In the genomic region with DNA sequence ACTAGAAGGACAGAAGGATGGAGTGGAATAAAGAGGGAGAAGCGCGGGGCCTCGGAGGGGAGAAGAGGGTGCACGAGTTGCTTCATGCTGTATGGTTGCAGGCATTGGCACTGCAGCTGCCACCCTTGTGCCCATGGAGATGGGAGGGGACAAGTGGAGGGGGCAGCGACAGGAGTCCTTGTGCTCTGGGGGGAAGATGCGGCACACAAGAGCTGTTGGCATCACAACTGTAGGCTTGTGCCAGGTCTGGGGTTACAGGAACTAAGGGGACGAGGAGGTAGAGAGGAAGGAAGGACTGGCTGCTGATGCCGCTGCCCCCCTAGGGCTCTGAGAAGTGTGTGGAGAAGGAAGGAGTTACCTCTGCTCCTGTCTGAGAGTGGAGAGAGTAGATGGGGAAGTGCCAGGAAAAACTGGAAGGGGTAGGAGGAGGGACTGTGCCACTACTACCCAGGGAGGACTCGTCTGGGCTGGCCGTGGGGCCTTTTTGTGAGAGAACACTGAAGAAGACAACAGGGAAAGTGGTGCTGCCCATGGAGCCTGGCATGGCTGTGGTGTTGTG, we compare ENCODE assay signal across 11 mouse cellular contexts. TPM values are rescaled to one million over a fixed set of nuclear protein-coding genes. Genes with fewer than 3 reads are reported as not detected.
DNase-seq lines count a peak whose midpoint lies in the region; ATAC-seq and TF ChIP-seq lines count a peak whose summit lies in the region.
"Had no signal": no experiment of that assay in that cellular context is flagged by ENCODE, and none has a peak within 500 bp of the region (broad histone marks: within the 10 kb centered on the region; RNA-seq: fewer than 3 reads in every experiment).

No protein-coding gene starts in this region.

- WGBS in forebrain, embryonic 16.5 days: 24% methylated on average over 10 of the region's 10 CpGs

- peak; percentile 53 to 54 for DNase-seq in layer of hippocampus, postnatal 36 days
- no peak for DNase-seq in layer of hippocampus, adult 18-20 months (ENCODE audit: low spot score in 2 of 2)
- DNase-seq in cerebellum, adult 11 months: peak; percentile 81
- no peak for DNase-seq in yolk sac, embryonic 10.5 days (ENCODE audit: low spot score)
- DNase-seq in adrenal gland, adult 8-10 months: no peak
- DNase-seq in heart, postnatal 10 days: no peak

- peak; percentile 51 for ATAC-seq in forebrain, embryonic 16.5 days
- ATAC-seq: intestine, postnatal 0 days had no signal

- H3K27ac ChIP-seq in forebrain, embryonic 16.5 days (ENCODE audit: low read length): peak overlapping the region; percentile 99
- H3K27ac ChIP-seq: liver, embryonic 14.5 days; midbrain, embryonic 12.5 days had no signal

- no peaks in the 10 kb centered on the region for H3K79me2 ChIP-seq in myocyte (ENCODE audit: control insufficient read depth, insufficient read depth)

- H3K36me3 ChIP-seq in forebrain, embryonic 16.5 days (ENCODE audit: control insufficient read depth, insufficient read depth): peaks cover 2% of the 10 kb centered on the region; the same call in 1 of the 2 replicates
- no peaks in the 10 kb centered on the region for H3K36me3 ChIP-seq in myocyte (ENCODE audit: control insufficient read depth, insufficient read depth)
- H3K36me3 ChIP-seq: midbrain, embryonic 12.5 days had no signal

- H3ac ChIP-seq in myocyte (ENCODE audit: control insufficient read depth, insufficient read length): no peak overlapping the region

- TF ChIP-seq POLR2A in myocyte (IDR thresholded peaks at IDR 0.05; ENCODE audit: insufficient read length, low read depth): no peak

- peak overlapping the region; percentile 68 for H3K4me2 ChIP-seq in forebrain, embryonic 16.5 days (ENCODE audit: low read length)
- H3K4me2 ChIP-seq in myocyte (ENCODE audit: low read depth): peak overlapping the region; percentile 43
- H3K4me2 ChIP-seq: midbrain, embryonic 12.5 days had no signal

- peak overlapping the region; percentile 62 for H3K9ac ChIP-seq in forebrain, embryonic 16.5 days (replicated peaks; ENCODE audit: low read depth, low read length)
- H3K9ac ChIP-seq: liver, embryonic 14.5 days; midbrain, embryonic 12.5 days had no signal

- peaks cover 68% of the 10 kb centered on the region for H3K4me1 ChIP-seq in forebrain, embryonic 16.5 days (replicated peaks; ENCODE audit: control insufficient read depth, insufficient read depth, low read length)

- intact Hi-C loops in heart, postnatal 10 days (cut with DNase I): no loop called here

- H3K9me3 ChIP-seq in forebrain, embryonic 16.5 days (ENCODE audit: control insufficient read depth, low read length): no peaks in the 10 kb centered on the region
- H3K9me3 ChIP-seq: midbrain, embryonic 12.5 days had no signal

- H3K4me3 ChIP-seq in forebrain, embryonic 16.5 days (replicated peaks; ENCODE audit: low read length): peak overlapping the region; percentile 48
- no peak overlapping the region for H3K4me3 ChIP-seq in myocyte
- H3K4me3 ChIP-seq: midbrain, embryonic 12.5 days had no signal

- H3K27me3 ChIP-seq in forebrain, embryonic 16.5 days (replicated peaks; ENCODE audit: control insufficient read depth, insufficient read depth, low read length): no peaks in the 10 kb centered on the region
- H3K27me3 ChIP-seq in myocyte (ENCODE audit: control insufficient read depth, insufficient read depth, insufficient read length): no peaks in the 10 kb centered on the region
- H3K27me3 ChIP-seq: midbrain, embryonic 12.5 days had no signal

TF ChIP-seq in myocyte, 11 proteins besides CTCF, POLR2A, EP300 and RAD21:
- TF ChIP-seq SRF (IDR thresholded peaks at IDR 0.05; ENCODE audit: control insufficient read depth, insufficient read length, low read depth) (no peak), CEBPB (IDR thresholded peaks at IDR 0.05; ENCODE audit: insufficient read depth, poor library complexity, severe bottlenecking) (no peak), REST (IDR thresholded peaks at IDR 0.05; ENCODE audit: insufficient read depth, insufficient read length) (no peak), USF1 (IDR thresholded peaks at IDR 0.05; ENCODE audit: low read depth) (no peak), E2F4 (IDR thresholded peaks at IDR 0.05; ENCODE audit: insufficient read depth) (no peak)
TF ChIP-seq in myocyte: peak in this region for 0.

RNA-seq across cellular contexts. Expression of gene Zfhx2, which starts 37.9 kb away (rescaled TPM):
- 10 to 100 TPM; 52.0 to 64.3 TPM for total RNA-seq in layer of hippocampus, postnatal 36 days (2021)
- total RNA-seq in layer of hippocampus, adult 18-20 months (2021): 10 to 100 TPM; 52.9 to 58.5 TPM
- polyA plus RNA-seq in forebrain, embryonic 16.5 days (2015; fragmentation: Nextera tagmentation; extraction: Ambion mirVana): 21.5 and 32.9 TPM in 2 replicates
- 0.98 TPM for polyA plus RNA-seq in myocyte (2012; fragmentation: generic; extraction: Trizol)
- 10 to 100 TPM in 2 of 4 experiments, 1 to 10 TPM in 2; 6.9 to 17.8 (median 11.7) TPM for total RNA-seq in adrenal gland, adult 8-10 months (2022)
- 1 to 10 TPM; 2.2 to 3.4 TPM for total RNA-seq in heart, postnatal 10 days (2021)

RNA-seq across cellular contexts. Expression of gene Ngdn, which starts 39.0 kb away (rescaled TPM):
- 10 to 100 TPM; 30.7 to 33.8 TPM for total RNA-seq in layer of hippocampus, postnatal 36 days (2021)
- total RNA-seq in layer of hippocampus, adult 18-20 months (2021): 10 to 100 TPM; 30.2 to 32.7 TPM
- 58.8 and 61.2 TPM in 2 replicates for polyA plus RNA-seq in forebrain, embryonic 16.5 days (2015; fragmentation: Nextera tagmentation; extraction: Ambion mirVana)
- polyA plus RNA-seq in myocyte (2012; fragmentation: generic; extraction: Trizol): 39.4 TPM
- total RNA-seq in adrenal gland, adult 8-10 months (2022): 10 to 100 TPM; 35.3 to 44.0 (median 39.4) TPM
- total RNA-seq in heart, postnatal 10 days (2021): 10 to 100 TPM; 30.6 to 33.9 TPM

RNA-seq across cellular contexts. Expression of gene Thtpa, which starts 40.3 kb away (rescaled TPM):
- total RNA-seq in layer of hippocampus, postnatal 36 days (2021): 10 to 100 TPM; 18.2 to 19.6 TPM
- total RNA-seq in layer of hippocampus, adult 18-20 months (2021): 10 to 100 TPM; 17.8 to 18.3 TPM
- 55.2 and 56.6 TPM in 2 replicates for polyA plus RNA-seq in forebrain, embryonic 16.5 days (2015; fragmentation: Nextera tagmentation; extraction: Ambion mirVana)
- polyA plus RNA-seq in myocyte (2012; fragmentation: generic; extraction: Trizol): 10.8 TPM
- total RNA-seq in adrenal gland, adult 8-10 months (2022): 10 to 100 TPM; 16.1 to 22.6 (median 21.0) TPM
- total RNA-seq in heart, postnatal 10 days (2021): 10 to 100 TPM; 11.3 to 13.8 TPM

RNA-seq across cellular contexts. Expression of gene Ap1g2, which starts 52.1 kb away (rescaled TPM):
- 10 to 100 TPM; 17.4 to 19.2 TPM for total RNA-seq in layer of hippocampus, postnatal 36 days (2021)
- 10 to 100 TPM; 11.3 to 14.9 TPM for total RNA-seq in layer of hippocampus, adult 18-20 months (2021)
- polyA plus RNA-seq in forebrain, embryonic 16.5 days (2015; fragmentation: Nextera tagmentation; extraction: Ambion mirVana): 13.3 and 16.5 TPM in 2 replicates
- polyA plus RNA-seq in myocyte (2012; fragmentation: generic; extraction: Trizol): 6.5 TPM
- total RNA-seq in adrenal gland, adult 8-10 months (2022): 10 to 100 TPM; 24.5 to 29.3 (median 26.0) TPM
- 1 to 10 TPM; 5.5 to 5.7 TPM for total RNA-seq in heart, postnatal 10 days (2021)

RNA-seq across cellular contexts. Expression of gene Myh7, which starts 59.8 kb away (rescaled TPM):
- 1 to 10 TPM; 7.9 to 9.2 TPM for total RNA-seq in layer of hippocampus, postnatal 36 days (2021)
- 10 to 100 TPM; 10.1 to 14.4 TPM for total RNA-seq in layer of hippocampus, adult 18-20 months (2021)
- polyA plus RNA-seq in forebrain, embryonic 16.5 days (2015; fragmentation: Nextera tagmentation; extraction: Ambion mirVana): 6.9 and 7.4 TPM in 2 replicates
- 56.5 TPM for polyA plus RNA-seq in myocyte (2012; fragmentation: generic; extraction: Trizol)
- not detected for total RNA-seq in adrenal gland, adult 8-10 months (2022)
- 1,000 to 10,000 TPM; 1,842 to 1,858 TPM for total RNA-seq in heart, postnatal 10 days (2021)

Comparison
In these comparisons a context has a peak if more than half of its experiments do, and no peak if none do; other contexts are left out.
1. DNase-seq: peak in layer of hippocampus, postnatal 36 days (2 of 2) and cerebellum, adult 11 months (single experiment); none in layer of hippocampus, adult 18-20 months (0 of 2), yolk sac, embryonic 10.5 days (single experiment), adrenal gland, adult 8-10 months (single experiment) and heart, postnatal 10 days (0 of 2).